Mouse (Mus musculus) limb, embryonic 15.5 days (tissue): Measurements from ENCODE around the gene Fam135a. TPM values are rescaled to one million over a fixed set of nuclear protein-coding genes. Genes with fewer than 3 reads are reported as not detected.

Source experiments
- ATAC-seq: fragments of 200-750 bp; cut with Nextera tagmentation; 2 replicates; pipeline ENCODE4 v1.8.0; 2017; ENCODE audit warnings: low read depth, moderate TSS enrichment; ENCODE audit not compliant: insufficient number of reproducible peaks, low FRiP score, low TSS enrichment
- H3K27ac ChIP-seq: fragments of 300-500 bp; sonication (generic); 2 replicates; pipeline ENCODE4 v1.5.1; 2015; ENCODE audit warnings: moderate library complexity, mild to moderate bottlenecking, inconsistent platforms
- H3K27me3 ChIP-seq: fragments of 300-500 bp; sonication (generic); 2 replicates; pipeline ENCODE4 v1.6.1; 2015; ENCODE audit warnings: inconsistent platforms
- H3K36me3 ChIP-seq: fragments of 300-500 bp; sonication (generic); 2 replicates; pipeline ENCODE4 v1.6.1; 2015; ENCODE audit warnings: inconsistent platforms
- H3K4me1 ChIP-seq: fragments of 300-500 bp; sonication (generic); 2 replicates; pipeline ENCODE4 v1.6.1; 2015; ENCODE audit warnings: inconsistent platforms
- H3K4me2 ChIP-seq: fragments of 300-500 bp; sonication (generic); 2 replicates; pipeline ENCODE4 v1.6.1; 2015; ENCODE audit warnings: mild to moderate bottlenecking, inconsistent platforms
- H3K4me3 ChIP-seq: fragments of 300-500 bp; sonication (generic); 2 replicates; pipeline ENCODE4 v1.5.1; 2015; ENCODE audit warnings: mild to moderate bottlenecking, inconsistent platforms
- H3K9ac ChIP-seq: fragments of 300-500 bp; sonication (generic); 2 replicates; pipeline ENCODE4 v1.6.1; 2015; ENCODE audit warnings: inconsistent platforms
- H3K9me3 ChIP-seq: fragments of 300-500 bp; sonication (generic); 2 replicates; pipeline ENCODE4 v1.6.1; 2016; ENCODE audit warnings: inconsistent platforms
- WGBS: fragments of 180-500 bp; shearing (Covaris S2); methylation state at CpG from one replicate; pipeline ENCODE4 v1.1.7; 2015; 5-methylcytosine and 5-hydroxymethylcytosine counted together
- polyA plus RNA-seq: library from polyadenylated mRNA; unstranded; fragments of >200 nt; fragmentation: Nextera tagmentation; extraction: Ambion mirVana; gene quantifications from 2 replicates; pipeline ENCODE4 v1.2.1, GENCODE M21; 2015

Gene Fam135a
- polyA plus RNA-seq, 1 experiment from 2014 or later = 34.4 TPM

DNA sequence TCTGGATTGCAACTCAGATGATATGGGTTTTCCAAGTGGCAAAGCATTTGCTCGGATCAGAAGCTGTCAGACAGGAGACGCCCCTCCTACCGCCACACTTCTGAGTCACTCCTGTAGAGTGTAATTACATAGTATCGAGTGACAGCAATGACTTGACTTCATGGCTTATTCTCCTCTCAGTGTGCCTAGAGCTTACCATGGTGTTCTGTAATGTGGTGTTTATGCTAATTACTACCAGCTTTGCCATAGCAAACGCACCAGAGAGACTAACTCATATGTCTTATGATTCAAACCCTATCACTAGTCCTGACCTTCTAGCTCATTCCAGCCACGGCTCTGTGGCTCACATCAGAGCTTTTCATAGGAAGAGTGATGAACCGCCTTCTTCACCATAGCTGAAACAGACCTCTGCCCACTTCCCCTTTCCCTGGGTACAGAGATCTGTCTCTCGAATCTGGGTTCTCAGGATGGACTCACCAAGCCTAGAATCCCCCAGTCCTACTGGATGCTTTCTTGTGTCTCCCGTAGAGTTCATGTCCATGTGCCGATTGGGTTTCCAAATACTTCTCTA, 2.5 kb upstream of the Fam135a start:
- no peak overlapping the region for H3K4me3 ChIP-seq
- no peaks in the 10 kb centered on the region for H3K27me3 ChIP-seq
- no peak overlapping the region for H3K4me2 ChIP-seq
- peaks cover 4% of the 10 kb centered on the region; the same call in 1 of the 2 replicates for H3K4me1 ChIP-seq
- H3K9ac ChIP-seq = no peak overlapping the region
- no peaks in the 10 kb centered on the region for H3K9me3 ChIP-seq
- no peak for ATAC-seq
- no peaks in the 10 kb centered on the region for H3K36me3 ChIP-seq
- H3K27ac ChIP-seq = 0 out of 2 replicates have a peak overlapping the region, but pooled peaks have one; percentile 8
- 54% methylated on average over 10 of the region's 10 CpGs for WGBS

DNA sequence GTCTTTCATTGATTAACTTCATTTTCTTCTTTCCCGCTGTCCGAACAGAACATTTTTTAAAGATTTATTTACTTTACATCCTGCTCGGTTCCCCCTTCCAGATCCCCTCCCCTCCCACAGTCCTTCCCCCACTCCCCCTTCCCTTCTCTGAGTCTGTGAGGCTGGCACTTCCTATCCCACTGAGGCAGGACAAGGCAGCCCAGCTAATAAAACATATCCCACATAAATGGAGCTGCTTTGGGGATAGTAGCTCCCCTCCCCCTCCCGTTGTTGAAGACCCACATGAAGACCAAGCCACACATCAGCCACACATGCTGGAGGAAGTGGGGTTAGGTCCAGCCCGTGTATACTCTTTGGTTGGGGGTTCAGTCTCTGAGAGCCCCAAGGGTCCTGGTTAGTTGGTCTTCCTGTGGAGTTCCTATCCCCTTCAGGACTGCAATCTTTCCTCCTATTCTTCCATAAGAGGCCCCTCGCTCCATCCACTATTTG, 773 bp upstream of the Fam135a start:
- no peaks in the 10 kb centered on the region for H3K36me3 ChIP-seq
- H3K4me2 ChIP-seq = peak overlapping the region; percentile 72
- H3K27ac ChIP-seq = 0 out of 2 replicates have a peak overlapping the region, but pooled peaks have one; percentile 82
- peaks cover 3% of the 10 kb centered on the region; the same call in 1 of the 2 replicates for H3K4me1 ChIP-seq
- peak overlapping the region; percentile 93 for H3K4me3 ChIP-seq
- no peaks in the 10 kb centered on the region for H3K9me3 ChIP-seq
- ATAC-seq = no peak
- 44% methylated on average over 6 of the region's 6 CpGs for WGBS
- no peaks in the 10 kb centered on the region for H3K27me3 ChIP-seq
- peak overlapping the region; percentile 49; the same call in 1 of the 2 replicates for H3K9ac ChIP-seq

DNA sequence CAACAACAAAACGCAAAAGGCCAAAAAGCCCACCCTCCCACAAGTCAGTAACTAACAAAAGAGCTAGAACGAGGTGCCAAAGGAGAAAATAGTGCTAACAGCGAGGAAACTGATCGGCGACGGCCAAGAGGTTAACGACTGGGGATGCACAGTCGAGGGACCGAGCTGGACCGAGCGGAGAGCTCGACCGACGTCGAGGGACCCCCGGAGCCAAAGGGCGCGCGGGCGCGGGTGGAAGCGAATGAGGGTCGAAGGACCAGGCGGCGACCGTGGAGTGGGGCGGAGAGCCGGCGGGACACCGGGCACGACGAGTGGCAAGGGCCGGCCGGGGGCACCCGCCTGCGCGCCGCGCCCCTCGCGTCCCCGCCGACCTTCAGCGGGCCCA, 608 bp downstream of the Fam135a start:
- ATAC-seq = 0 out of 2 replicates have a peak, but pooled peaks have one; percentile 20
- Histone ChIP-seq H3K4me1 (peaks cover 3% of the 10 kb centered on the region; the same call in 1 of the 2 replicates), H3K4me3 (peak overlapping the region; percentile 93), H3K9ac (peak overlapping the region; percentile 84), H3K4me2 (peak overlapping the region; percentile 72), H3K9me3 (no peaks in the 10 kb centered on the region), H3K27ac (peak overlapping the region; percentile 86), H3K36me3 (no peaks in the 10 kb centered on the region), H3K27me3 (no peaks in the 10 kb centered on the region)
- under 1% methylated on average over 42 of the region's 44 CpGs for WGBS

DNA sequence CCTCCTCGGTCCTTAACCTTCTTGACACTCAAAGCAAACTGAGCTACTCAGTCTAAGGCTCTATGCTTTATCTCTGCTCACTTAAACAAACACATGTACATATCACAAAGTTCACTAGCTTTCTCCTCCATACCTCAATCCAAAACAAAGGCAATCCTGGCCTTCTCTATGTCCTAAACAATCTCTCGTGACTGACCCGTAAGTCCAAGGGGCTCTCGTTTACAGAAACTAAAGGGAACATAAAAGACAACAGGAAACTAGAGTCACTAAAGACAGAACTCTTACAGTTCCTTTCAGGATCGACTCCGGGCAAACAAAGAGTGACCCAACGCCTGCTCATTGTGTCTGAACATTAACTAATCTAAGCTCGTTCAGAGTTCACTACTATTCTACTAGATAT, 2.6 kb downstream of the Fam135a start:
- Histone ChIP-seq H3K4me2 (no peak overlapping the region), H3K9me3 (no peaks in the 10 kb centered on the region), H3K9ac (no peak overlapping the region), H3K27me3 (no peaks in the 10 kb centered on the region), H3K4me3 (no peak overlapping the region), H3K4me1 (peaks cover 3% of the 10 kb centered on the region; the same call in 1 of the 2 replicates), H3K27ac (no peak overlapping the region), H3K36me3 (no peaks in the 10 kb centered on the region)
- ATAC-seq = no peak
- 68% methylated on average over 8 of the region's 8 CpGs for WGBS

DNA sequence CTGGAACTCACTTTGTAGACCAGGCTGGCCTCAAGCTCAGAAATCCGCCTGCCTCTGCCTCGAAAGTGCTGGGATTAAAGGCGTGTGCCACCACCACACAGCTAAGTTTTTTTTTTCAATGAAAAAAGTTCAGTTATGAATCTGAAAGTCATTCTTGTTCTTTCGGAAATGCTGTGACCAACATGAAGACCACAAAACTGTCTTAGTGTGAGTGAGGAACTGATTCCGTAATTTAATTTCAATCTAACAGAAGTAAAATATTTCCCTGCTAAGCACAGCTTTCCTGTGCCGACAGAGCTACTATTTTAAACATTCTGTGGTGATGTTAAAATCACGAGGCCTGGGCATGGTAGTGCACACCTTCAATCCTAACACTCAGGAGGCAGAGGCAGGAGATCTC, 7.7 kb downstream of the Fam135a start:
- Histone ChIP-seq H3K4me2 (no peak overlapping the region), H3K9ac (no peak overlapping the region), H3K27ac (no peak overlapping the region), H3K36me3 (no peaks in the 10 kb centered on the region), H3K4me3 (no peak overlapping the region), H3K9me3 (no peaks in the 10 kb centered on the region), H3K4me1 (no peaks in the 10 kb centered on the region), H3K27me3 (no peaks in the 10 kb centered on the region)
- WGBS = 93% methylated on average over 7 of the region's 7 CpGs
- ATAC-seq = no peak

- no peak overlapping the region for H3K4me3 ChIP-seq
- WGBS = 91% methylated on average over 2 of the region's 2 CpGs
- no peak overlapping the region for H3K27ac ChIP-seq
- H3K9ac ChIP-seq = no peak overlapping the region
- ATAC-seq = no peak
- no peaks in the 10 kb centered on the region for H3K4me1 ChIP-seq
- H3K36me3 ChIP-seq = no peaks in the 10 kb centered on the region
- H3K27me3 ChIP-seq = no peaks in the 10 kb centered on the region
- H3K4me2 ChIP-seq = no peak overlapping the region
- H3K9me3 ChIP-seq = no peaks in the 10 kb centered on the region
These were observed 9.5 kb downstream of the Fam135a start for GRCm38 (mm10) chr1:24090603-24091002.

- no peak for ATAC-seq
- WGBS = 79% methylated on average over 5 of the region's 5 CpGs
These were observed 10.0 kb downstream of the Fam135a start for GRCm38 (mm10) chr1:24090094-24090493.

DNA sequence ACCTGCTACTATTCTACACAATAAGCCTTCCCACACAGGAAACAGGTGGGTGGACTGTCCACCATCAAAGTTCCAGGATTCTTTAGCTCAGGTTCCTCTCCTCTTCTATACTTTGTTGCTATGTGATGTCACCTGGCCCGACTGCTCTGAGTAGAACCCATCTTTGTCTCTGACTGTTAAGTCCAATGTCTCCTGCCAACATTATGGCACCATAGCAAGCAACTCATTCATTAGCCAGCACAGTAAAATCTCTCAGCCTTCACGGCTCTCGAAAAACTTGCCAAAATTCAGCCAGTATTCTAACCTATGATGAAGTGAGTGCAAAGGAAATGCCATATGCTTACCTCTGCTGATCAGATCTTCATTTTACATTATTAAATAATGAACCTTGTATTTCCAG, 14.0 kb downstream of the Fam135a start:
- Histone ChIP-seq H3K9ac (no peak overlapping the region), H3K36me3 (peaks cover 6% of the 10 kb centered on the region; the same call in 1 of the 2 replicates), H3K27ac (no peak overlapping the region), H3K27me3 (no peaks in the 10 kb centered on the region), H3K4me2 (no peak overlapping the region), H3K4me1 (no peaks in the 10 kb centered on the region), H3K4me3 (no peak overlapping the region), H3K9me3 (no peaks in the 10 kb centered on the region)
- 74% methylated on average over 3 of the region's 3 CpGs for WGBS
- no peak for ATAC-seq

More at GRCm38 (mm10) chr1:24090094-24090493, 10.0 kb downstream of the Fam135a start:
- no peak overlapping the region for H3K27ac ChIP-seq
- H3K4me1 ChIP-seq = no peaks in the 10 kb centered on the region
- no peak overlapping the region for H3K4me3 ChIP-seq
- H3K9me3 ChIP-seq = no peaks in the 10 kb centered on the region
- no peak overlapping the region for H3K4me2 ChIP-seq
- no peaks in the 10 kb centered on the region for H3K36me3 ChIP-seq
- H3K9ac ChIP-seq = no peak overlapping the region
- no peaks in the 10 kb centered on the region for H3K27me3 ChIP-seq

- no peak overlapping the region for H3K4me2 ChIP-seq
- H3K27me3 ChIP-seq = no peaks in the 10 kb centered on the region
- ATAC-seq = no peak
- H3K9ac ChIP-seq = no peak overlapping the region
- no peaks in the 10 kb centered on the region for H3K4me1 ChIP-seq
- H3K4me3 ChIP-seq = no peak overlapping the region
- no peak overlapping the region for H3K27ac ChIP-seq
- no peaks in the 10 kb centered on the region for H3K9me3 ChIP-seq
- H3K36me3 ChIP-seq = peaks cover 4% of the 10 kb centered on the region
- WGBS = 56% methylated on average over 2 of the region's 2 CpGs
These were observed 25.7 kb downstream of the Fam135a start for GRCm38 (mm10) chr1:24074396-24074795.

- no peak overlapping the region for H3K27ac ChIP-seq
- H3K27me3 ChIP-seq = no peaks in the 10 kb centered on the region
- WGBS = 63% methylated on average over 5 of the region's 5 CpGs
- no peak overlapping the region for H3K4me3 ChIP-seq
- H3K4me2 ChIP-seq = no peak overlapping the region
- no peak for ATAC-seq
- H3K9ac ChIP-seq = no peak overlapping the region
- no peaks in the 10 kb centered on the region for H3K9me3 ChIP-seq
- H3K36me3 ChIP-seq = peaks cover 4% of the 10 kb centered on the region
- no peaks in the 10 kb centered on the region for H3K4me1 ChIP-seq
These were observed 26.5 kb downstream of the Fam135a start for GRCm38 (mm10) chr1:24073386-24074248.

DNA sequence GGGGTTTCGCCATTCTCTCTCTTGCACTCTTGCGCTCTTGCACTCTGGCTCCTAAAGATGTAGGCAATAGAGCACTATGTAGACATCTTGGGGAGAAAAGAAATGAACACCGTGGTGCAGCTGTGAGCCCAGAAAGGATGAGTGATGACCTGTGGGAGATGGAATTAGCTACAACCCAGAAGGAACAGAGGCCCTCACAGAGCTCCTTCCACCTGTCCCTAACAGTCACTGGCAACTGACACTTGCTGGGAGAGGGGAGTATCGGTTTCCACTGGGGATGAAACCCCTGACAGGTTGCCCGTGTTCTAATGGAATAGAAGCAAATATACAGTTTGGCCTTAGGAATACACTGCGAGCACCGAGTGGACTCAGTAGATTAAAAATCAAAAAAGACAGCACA, 31.3 kb downstream of the Fam135a start:
- no peak overlapping the region for H3K4me2 ChIP-seq
- no peaks in the 10 kb centered on the region for H3K4me1 ChIP-seq
- no peak overlapping the region for H3K4me3 ChIP-seq
- no peak overlapping the region for H3K27ac ChIP-seq
- peaks cover 4% of the 10 kb centered on the region for H3K36me3 ChIP-seq
- H3K27me3 ChIP-seq = no peaks in the 10 kb centered on the region
- H3K9ac ChIP-seq = no peak overlapping the region
- ATAC-seq = no peak
- WGBS = 90% methylated on average over 7 of the region's 7 CpGs
- no peaks in the 10 kb centered on the region for H3K9me3 ChIP-seq

DNA sequence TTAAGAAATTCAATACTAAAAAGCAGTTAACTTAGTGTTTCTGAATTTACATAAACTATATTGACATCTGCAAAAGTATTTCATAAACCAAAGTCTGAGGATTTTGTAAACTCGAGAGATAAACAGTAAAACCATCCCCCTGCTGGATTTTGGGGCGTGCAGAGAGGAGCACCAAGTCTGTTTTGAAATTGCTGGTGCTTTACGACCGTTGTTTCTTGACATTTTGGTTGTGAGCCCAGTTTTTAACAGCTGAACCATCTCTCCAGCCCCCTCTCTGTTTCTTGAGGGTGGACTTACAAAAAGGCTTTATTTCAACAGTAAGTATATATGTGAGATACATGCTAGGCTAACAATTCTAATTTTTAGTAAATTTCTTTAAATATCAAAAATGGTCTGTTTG, 33.4 kb downstream of the Fam135a start:
- H3K9ac ChIP-seq = no peak overlapping the region
- H3K27me3 ChIP-seq = no peaks in the 10 kb centered on the region
- 64% methylated on average over 4 of the region's 4 CpGs for WGBS
- H3K4me1 ChIP-seq = no peaks in the 10 kb centered on the region
- no peak overlapping the region for H3K4me2 ChIP-seq
- H3K36me3 ChIP-seq = no peaks in the 10 kb centered on the region; the same call in none of the 2 replicates
- no peak for ATAC-seq
- no peak overlapping the region for H3K27ac ChIP-seq
- H3K4me3 ChIP-seq = no peak overlapping the region
- no peaks in the 10 kb centered on the region for H3K9me3 ChIP-seq
